Mouse (Mus musculus) kidney, postnatal 0 days (tissue): ENCODE measurements around the gene Angptl7. TPM values are rescaled to one million over a fixed set of nuclear protein-coding genes. Genes with fewer than 3 reads are reported as not detected.
A peak's percentile ranks its signal among the peaks of the same experiment; 100 is the strongest.

Source experiments
- ATAC-seq: fragments of 200-750 bp; cut with Nextera tagmentation; replicated peaks from 2 replicates; pipeline ENCODE4 v1.8.0; 2017; ENCODE audit warnings: low read depth, moderate number of reproducible peaks, moderate TSS enrichment, moderate library complexity; ENCODE audit not compliant: low FRiP score
- DNase-seq: peaks from one replicate; pipeline ENCODE4 v3.0.0-alpha.2; 2016; ENCODE audit warnings: low spot score
- H3K27ac ChIP-seq: fragments of 300-500 bp; sonication (generic); 2 replicates; pipeline ENCODE4 v1.5.1; 2014; ENCODE audit warnings: mild to moderate bottlenecking
- H3K27me3 ChIP-seq: fragments of 300-500 bp; sonication (generic); 2 replicates; pipeline ENCODE4 v1.6.1; 2014; ENCODE audit warnings: low read length, mixed read lengths; ENCODE audit not compliant: insufficient read depth
- H3K36me3 ChIP-seq: fragments of 300-500 bp; sonication (generic); 2 replicates; pipeline ENCODE4 v1.6.1; 2014; ENCODE audit warnings: low read length, mixed read lengths; ENCODE audit not compliant: insufficient read depth
- H3K4me1 ChIP-seq: fragments of 300-500 bp; sonication (generic); replicated peaks from 2 replicates; pipeline ENCODE4 v1.6.1; 2014; ENCODE audit warnings: antibody characterized with exemption, low read length, mixed read lengths; ENCODE audit not compliant: insufficient read depth
- H3K4me2 ChIP-seq: fragments of 300-500 bp; sonication (generic); 2 replicates; pipeline ENCODE4 v1.6.1; 2014; ENCODE audit warnings: mild to moderate bottlenecking, low read length, moderate library complexity, mixed read lengths
- H3K4me3 ChIP-seq: fragments of 300-500 bp; sonication (generic); replicated peaks from 2 replicates; pipeline ENCODE4 v1.5.1; 2014; ENCODE audit warnings: low read depth, low read length
- H3K9ac ChIP-seq: fragments of 300-500 bp; sonication (generic); 2 replicates; pipeline ENCODE4 v1.6.1; 2014; ENCODE audit warnings: low read depth, low read length
- H3K9me3 ChIP-seq: fragments of 300-500 bp; sonication (generic); replicated peaks from 2 replicates; pipeline ENCODE4 v1.6.1; 2016; ENCODE audit warnings: low read length, inconsistent platforms, mixed read lengths
- CTCF ChIP-seq: IDR thresholded peaks from 2 replicates; pipeline ENCODE4 v1.5.1; 2016; ENCODE audit warnings: antibody characterized with exemption, low read depth, mild to moderate bottlenecking, moderate library complexity
- WGBS: fragments of 180-500 bp; shearing (Covaris S2); extraction: QIAGEN DNeasy Blood & Tissue Kit; methylation state at CpG from one replicate; pipeline ENCODE4 v1.1.7; 2014; 5-methylcytosine and 5-hydroxymethylcytosine counted together
- polyA plus RNA-seq: library from polyadenylated mRNA; unstranded; fragments of >200 nt; fragmentation: Nextera tagmentation; extraction: Ambion mirVana; gene quantifications from 2 replicates; pipeline ENCODE4 v1.2.1, GENCODE M21; 2015

Gene Angptl7
- polyA plus RNA-seq: 0.46 and 1.1 TPM in 2 replicates

GRCm38 (mm10) chr4:148500410-148500867 lies at the start of gene Angptl7:
Angptl7 (minus strand) TSS chr4:148500460.
- WGBS: 36% methylated on average over 4 of the region's 4 CpGs
- ATAC-seq (no peak), DNase-seq (no peak)
- no peak within 1 kb of the TSS for H3K4me3 ChIP-seq
- no peak within 1 kb of the TSS for H3K27ac ChIP-seq
- H3K36me3 ChIP-seq: peaks cover 23% of the 10 kb centered on the region; the same call in 1 of the 2 replicates
- no peak within 1 kb of the TSS for H3K9ac ChIP-seq
- no peaks in the 10 kb centered on the region for H3K27me3 ChIP-seq
- H3K4me2 ChIP-seq: no peak within 1 kb of the TSS
- H3K9me3 ChIP-seq: no peaks in the 10 kb centered on the region
- TF ChIP-seq CTCF: no peak
- H3K4me1 ChIP-seq: no peaks in the 10 kb centered on the region

- no peaks in the 10 kb centered on the region for H3K9me3 ChIP-seq
- H3K4me1 ChIP-seq: no peaks in the 10 kb centered on the region
- DNase-seq: no peak
- no peak overlapping the region for H3K9ac ChIP-seq
- TF ChIP-seq CTCF: no peak
- peaks cover 83% of the 10 kb centered on the region for H3K36me3 ChIP-seq
- WGBS: 84% methylated on average over 4 of the region's 4 CpGs
- H3K4me2 ChIP-seq: no peak overlapping the region
- H3K27ac ChIP-seq: no peak overlapping the region
- no peak overlapping the region for H3K4me3 ChIP-seq
- no peak for ATAC-seq
- H3K27me3 ChIP-seq: no peaks in the 10 kb centered on the region
These were observed 48.8 kb upstream of the Angptl7 start for GRCm38 (mm10) chr4:148549106-148549505.

GRCm38 (mm10) chr4:148535876-148536275 lies 35.6 kb upstream of the Angptl7 start:
- H3K4me3 ChIP-seq: no peak overlapping the region
- peaks cover 92% of the 10 kb centered on the region for H3K36me3 ChIP-seq
- WGBS: 89% methylated on average over 3 of the region's 3 CpGs
- H3K9ac ChIP-seq: no peak overlapping the region
- H3K4me1 ChIP-seq: no peaks in the 10 kb centered on the region
- H3K9me3 ChIP-seq: no peaks in the 10 kb centered on the region
- TF ChIP-seq CTCF: no peak
- H3K4me2 ChIP-seq: no peak overlapping the region
- ATAC-seq (no peak), DNase-seq (no peak)
- H3K27ac ChIP-seq: no peak overlapping the region
- no peaks in the 10 kb centered on the region for H3K27me3 ChIP-seq

GRCm38 (mm10) chr4:148533613-148534328 lies 33.5 kb upstream of the Angptl7 start:
- Histone ChIP-seq H3K4me2 (no peak overlapping the region), H3K9ac (no peak overlapping the region), H3K4me1 (no peaks in the 10 kb centered on the region), H3K4me3 (no peak overlapping the region), H3K9me3 (no peaks in the 10 kb centered on the region), H3K36me3 (peaks cover 84% of the 10 kb centered on the region), H3K27ac (no peak overlapping the region), H3K27me3 (no peaks in the 10 kb centered on the region)
- 0 out of 2 replicates have a peak, but pooled peaks have one; percentile 29 for ATAC-seq
- no peak for TF ChIP-seq CTCF
- 90% methylated on average over 12 of the region's 12 CpGs for WGBS
- no peak for DNase-seq

GRCm38 (mm10) chr4:148532516-148532915 lies 32.3 kb upstream of the Angptl7 start:
- ATAC-seq (no peak), DNase-seq (no peak)
- no peak overlapping the region for H3K9ac ChIP-seq
- no peaks in the 10 kb centered on the region for H3K4me1 ChIP-seq
- peaks cover 73% of the 10 kb centered on the region for H3K36me3 ChIP-seq
- no peak overlapping the region for H3K4me3 ChIP-seq
- no peak overlapping the region for H3K27ac ChIP-seq
- no peaks in the 10 kb centered on the region for H3K9me3 ChIP-seq
- no peak for TF ChIP-seq CTCF
- H3K4me2 ChIP-seq: no peak overlapping the region
- WGBS: 98% methylated on average over 3 of the region's 3 CpGs
- no peaks in the 10 kb centered on the region for H3K27me3 ChIP-seq

GRCm38 (mm10) chr4:148531341-148531740 lies 31.1 kb upstream of the Angptl7 start:
- Histone ChIP-seq H3K4me1 (no peaks in the 10 kb centered on the region), H3K36me3 (peaks cover 73% of the 10 kb centered on the region), H3K9me3 (no peaks in the 10 kb centered on the region), H3K27me3 (no peaks in the 10 kb centered on the region), H3K4me3 (no peak overlapping the region), H3K27ac (no peak overlapping the region), H3K4me2 (no peak overlapping the region), H3K9ac (no peak overlapping the region)
- no peak for TF ChIP-seq CTCF
- DNase-seq: no peak
- 76% methylated on average over 4 of the region's 4 CpGs for WGBS
- no peak for ATAC-seq
